In the genomic region with DNA sequence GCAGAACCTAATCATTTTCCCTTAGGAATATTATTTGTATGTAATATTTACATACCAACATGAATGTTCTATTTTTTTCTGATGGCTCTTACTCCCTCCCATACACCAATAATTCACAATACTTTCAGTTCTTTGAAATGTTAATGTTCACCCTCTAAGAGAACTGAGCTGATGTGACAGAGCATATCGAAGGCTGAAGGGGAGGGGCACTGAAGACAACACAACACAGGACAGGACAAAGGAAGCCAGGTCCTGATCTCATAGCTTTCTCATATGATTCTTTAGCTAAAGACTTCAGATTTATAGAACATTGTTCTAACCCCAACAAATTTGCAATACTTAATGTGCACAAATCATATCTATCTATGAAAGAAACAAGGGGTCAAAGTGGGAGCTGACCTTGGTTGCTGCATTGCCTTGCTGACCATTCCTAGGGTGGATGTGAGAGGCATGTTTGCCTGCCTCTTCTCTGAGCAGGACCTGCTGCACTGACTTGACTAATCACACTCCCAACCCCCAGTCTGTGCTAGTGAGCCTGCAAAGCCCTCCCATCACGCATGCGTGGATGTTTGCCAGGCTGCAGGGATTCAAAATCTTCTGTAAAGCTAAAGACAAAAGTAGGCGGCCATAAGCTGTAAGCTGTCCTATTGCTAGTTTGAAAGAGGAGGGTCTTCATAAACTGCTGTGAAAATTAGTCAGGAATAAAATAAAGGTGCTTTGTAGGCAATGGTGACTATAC, we compare ENCODE assay signal across 8 mouse cellular contexts. TPM values are rescaled to one million over a fixed set of nuclear protein-coding genes. Genes with fewer than 3 reads are reported as not detected.
DNase-seq lines count a peak whose midpoint lies in the region; ATAC-seq lines count a peak whose summit lies in the region.

A gene (minus strand): TSS at position 478 of the 739 bp plus-strand sequence.

- peak in 1 of 2 experiments; percentile 1 for DNase-seq in layer of hippocampus, adult 18-20 months (ENCODE audit: low spot score in 2 of 2)
- no peak for DNase-seq in layer of hippocampus, adult 11-12 months (ENCODE audit: low spot score)
- peak; percentile 34 for DNase-seq in brain, embryonic 18.5 days (ENCODE audit: low read depth, low spot score)
- DNase-seq in gonadal fat pad, adult 2 months (ENCODE audit: low read depth) = no peak
- no peak for DNase-seq in large intestine, adult 2 months (ENCODE audit: low read depth, low spot score)
- DNase-seq in spleen, adult 18-20 months = no peak
- DNase-seq in urinary bladder, postnatal 10 days (ENCODE audit: low spot score) = no peak

- H3K27ac ChIP-seq in neural tube, embryonic 12.5 days = no peak within 1 kb of the TSS

- no peak within 1 kb of the TSS for H3K9ac ChIP-seq in neural tube, embryonic 12.5 days

- no peaks in the 10 kb centered on the region for H3K27me3 ChIP-seq in neural tube, embryonic 12.5 days (replicated peaks)

- no peak for ATAC-seq in neural tube, embryonic 12.5 days (ENCODE audit: low FRiP score, low read depth)

- no peaks in the 10 kb centered on the region for H3K36me3 ChIP-seq in neural tube, embryonic 12.5 days

- no peak within 1 kb of the TSS for H3K4me2 ChIP-seq in neural tube, embryonic 12.5 days (replicated peaks)

- no peaks in the 10 kb centered on the region for H3K9me3 ChIP-seq in neural tube, embryonic 12.5 days

- H3K4me3 ChIP-seq in neural tube, embryonic 12.5 days = no peak within 1 kb of the TSS

- H3K4me1 ChIP-seq in neural tube, embryonic 12.5 days = no peaks in the 10 kb centered on the region

- 53% methylated on average over 4 of the region's 4 CpGs for WGBS in large intestine, adult 2 months
- WGBS in neural tube, embryonic 12.5 days = 77% methylated on average over 4 of the region's 4 CpGs

RNA-seq across cellular contexts. Expression of the gene that starts here (rescaled TPM):
- 100 to 1,000 TPM; 817 to 838 TPM for total RNA-seq in layer of hippocampus, adult 18-20 months (2021)
- 20.0 and 27.0 TPM in 2 replicates for polyA plus RNA-seq in gonadal fat pad, adult 2 months (2012; rRNA removed)
- 13.9 and 18.2 TPM in 2 replicates for polyA plus RNA-seq in large intestine, adult 2 months (2012; rRNA removed)
- polyA plus RNA-seq in neural tube, embryonic 12.5 days (2016; fragmentation: Nextera tagmentation; extraction: Ambion mirVana) = 309 and 338 TPM in 2 replicates

Comparison
In these comparisons a context has a peak if more than half of its experiments do, and no peak if none do; other contexts are left out.
1. RNA of the gene that starts here (polyA plus RNA-seq): 309 to 338 TPM in neural tube, embryonic 12.5 days; 20.0 to 27.0 TPM in gonadal fat pad, adult 2 months and 13.9 to 18.2 TPM in large intestine, adult 2 months; every median in the first group is over 10 times any median in the second.